9 mouse cellular contexts compared by ENCODE assay signal in the genomic region with DNA sequence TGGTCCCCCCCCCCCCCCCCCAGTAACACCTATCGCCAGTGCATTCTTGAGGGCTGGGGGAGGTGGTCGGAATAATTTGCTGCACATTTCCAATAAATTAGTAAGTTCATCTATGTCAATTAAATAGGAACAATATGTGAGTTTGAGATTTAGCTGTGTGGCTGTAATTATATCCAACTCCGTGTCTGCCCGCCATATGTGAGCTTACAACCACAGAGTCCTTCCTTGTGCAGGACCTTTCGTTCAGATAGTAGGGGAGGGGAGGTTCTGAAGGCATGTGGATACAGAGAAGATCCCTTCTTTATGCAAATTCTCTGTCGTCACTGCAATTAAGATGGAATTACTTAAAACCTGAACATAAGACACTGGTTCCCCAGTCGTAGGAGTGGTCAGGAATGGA. TPM values are rescaled to one million over a fixed set of nuclear protein-coding genes. Genes with fewer than 3 reads are reported as not detected.
A peak's percentile ranks its signal among the peaks of the same experiment; 100 is the strongest.
DNase-seq lines count a peak whose midpoint lies in the region; ATAC-seq and TF ChIP-seq lines count a peak whose summit lies in the region.
"Had no signal": no experiment of that assay in that cellular context is flagged by ENCODE, and none has a peak within 500 bp of the region (broad histone marks: within the 10 kb centered on the region; RNA-seq: fewer than 3 reads in every experiment).

No protein-coding gene starts in this region.

- no peaks in the 10 kb centered on the region for H3K36me3 ChIP-seq in lung, postnatal 0 days (ENCODE audit: insufficient read depth, low read length)
- H3K36me3 ChIP-seq in liver, embryonic 12.5 days: peaks cover 4% of the 10 kb centered on the region

- peak overlapping the region; percentile 92; the same call in 1 of the 2 replicates for H3K4me2 ChIP-seq in lung, postnatal 0 days (replicated peaks; ENCODE audit: low read depth, low read length)
- peak overlapping the region; percentile 93 for H3K4me2 ChIP-seq in liver, embryonic 12.5 days

- ATAC-seq in lung, postnatal 0 days: no peak
- ATAC-seq in liver, embryonic 12.5 days: no peak

- H3K27me3 ChIP-seq in lung, postnatal 0 days (replicated peaks; ENCODE audit: insufficient read depth, low read length): no peaks in the 10 kb centered on the region
- H3K27me3 ChIP-seq in liver, embryonic 12.5 days (replicated peaks): peaks cover 12% of the 10 kb centered on the region; the same call in 1 of the 2 replicates

- peaks cover 5% of the 10 kb centered on the region; the same call in 1 of the 2 replicates for H3K4me1 ChIP-seq in lung, postnatal 0 days (ENCODE audit: insufficient read depth, low read depth, low read length)
- H3K4me1 ChIP-seq in liver, embryonic 12.5 days: peaks cover 51% of the 10 kb centered on the region

- no peak for TF ChIP-seq EP300 in lung, postnatal 0 days (IDR thresholded peaks at IDR 0.05)

- DNase-seq in lung, postnatal 0 days (ENCODE audit: low spot score): no peak
- no peak for DNase-seq in lung, postnatal 25 days (ENCODE audit: low spot score)
- peak; percentile 53 for DNase-seq in forelimb bud, embryonic 11.5 days (ENCODE audit: low read depth, low spot score)
- no peak for DNase-seq in frontal cortex, postnatal 36 days (ENCODE audit: low spot score in 2 of 2)
- no peak for DNase-seq in testis, postnatal 10 days (ENCODE audit: low spot score)
- DNase-seq in kidney, adult 11 months: no peak
- DNase-seq: cerebellum, adult 18-20 months had no signal

- no peak for TF ChIP-seq CTCF in lung, postnatal 0 days (IDR thresholded peaks at IDR 0.05)

- no peak overlapping the region for H3K9ac ChIP-seq in lung, postnatal 0 days (replicated peaks; ENCODE audit: low read depth)
- no peak overlapping the region for H3K9ac ChIP-seq in liver, embryonic 12.5 days
- H3K9ac ChIP-seq: liver, embryonic 14.5 days had no signal

- H3K27ac ChIP-seq in lung, postnatal 0 days (ENCODE audit: low read length): no peak overlapping the region
- no peak overlapping the region for H3K27ac ChIP-seq in liver, embryonic 12.5 days
- H3K27ac ChIP-seq: liver, embryonic 14.5 days had no signal

- no peaks in the 10 kb centered on the region for H3K9me3 ChIP-seq in lung, postnatal 0 days (ENCODE audit: low read length)
- no peaks in the 10 kb centered on the region for H3K9me3 ChIP-seq in liver, embryonic 12.5 days (replicated peaks)

- peak overlapping the region; percentile 86; the same call in 1 of the 2 replicates for H3K4me3 ChIP-seq in lung, postnatal 0 days (ENCODE audit: low read depth, low read length)
- H3K4me3 ChIP-seq in liver, embryonic 12.5 days: no peak overlapping the region

- WGBS in lung, postnatal 0 days: 76% methylated on average over 7 of the region's 7 CpGs
- WGBS in liver, embryonic 12.5 days (ENCODE audit: insufficient replicate concordance): 65% methylated on average over 7 of the region's 7 CpGs

RNA-seq across cellular contexts. Expression of a gene that starts 2.1 kb away (rescaled TPM):
- 49.1 and 58.6 TPM in 2 replicates for polyA plus RNA-seq in lung, postnatal 0 days (2015; fragmentation: Nextera tagmentation; extraction: Ambion mirVana)
- 57.6 and 59.0 TPM in 2 replicates for polyA plus RNA-seq in liver, embryonic 12.5 days (2016; fragmentation: Nextera tagmentation; extraction: Ambion mirVana)

RNA-seq across cellular contexts. Expression of a gene that starts 50.5 kb away (rescaled TPM):
- 1.2 and 1.3 TPM in 2 replicates for polyA plus RNA-seq in lung, postnatal 0 days (2015; fragmentation: Nextera tagmentation; extraction: Ambion mirVana)
- 0.36 and 0.50 TPM in 2 replicates for polyA plus RNA-seq in liver, embryonic 12.5 days (2016; fragmentation: Nextera tagmentation; extraction: Ambion mirVana)
